Mouse (Mus musculus): Measurements from ENCODE around the gene Gsap. TPM values are rescaled to one million over a fixed set of nuclear protein-coding genes. Genes with fewer than 3 reads are reported as not detected.

Gene Gsap
- polyA plus RNA-seq, 1 experiment from 2014 or later, result 1.4 TPM

DNA sequence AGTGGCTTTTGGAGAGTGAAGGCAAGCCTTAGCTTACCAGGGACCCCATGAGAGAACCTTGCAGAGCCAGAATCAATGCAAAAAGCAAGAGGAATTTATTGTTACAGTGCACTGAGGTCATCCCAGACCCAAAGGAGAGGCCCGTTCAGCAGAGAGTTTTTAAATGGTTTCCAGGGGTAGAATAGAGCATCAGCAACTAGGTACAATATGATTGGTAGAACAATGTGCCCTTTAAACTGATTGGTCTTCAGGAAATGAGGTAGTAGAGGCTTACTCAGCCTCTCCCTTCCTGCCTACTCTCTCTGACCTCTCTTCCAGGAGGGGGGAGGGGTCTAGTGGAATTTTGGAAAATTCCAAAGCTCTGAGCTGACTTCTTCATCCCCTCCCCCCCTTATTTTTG, 59.2 kb downstream of the Gsap start:
- Histone ChIP-seq H3K36me3 (ENCODE audit: control insufficient read depth, insufficient read depth, low read length) (no peaks in the 10 kb centered on the region), H3K4me2 (replicated peaks; ENCODE audit: low read depth) (no peak overlapping the region), H3K27me3 (ENCODE audit: control insufficient read depth, insufficient read depth, low read length) (no peaks in the 10 kb centered on the region), H3K4me1 (replicated peaks; ENCODE audit: control insufficient read depth, insufficient read depth) (no peaks in the 10 kb centered on the region), H3K27ac (replicated peaks) (no peak overlapping the region), H3K9me3 (ENCODE audit: control insufficient read depth, low read length) (no peaks in the 10 kb centered on the region), H3K4me3 (ENCODE audit: low read depth, low read length) (no peak overlapping the region), H3K9ac (ENCODE audit: low read length) (no peak overlapping the region)
- DNase-seq (ENCODE audit: low spot score) (no peak), ATAC-seq (ENCODE audit: low FRiP score, low TSS enrichment) (no peak)
- no peak for TF ChIP-seq EP300 (optimal IDR thresholded peaks at IDR 0.05)
- no peak for TF ChIP-seq CTCF (IDR thresholded peaks at IDR 0.05; ENCODE audit: low read depth)
- WGBS, result 84% methylated on average over 1 of the region's 1 CpGs

DNA sequence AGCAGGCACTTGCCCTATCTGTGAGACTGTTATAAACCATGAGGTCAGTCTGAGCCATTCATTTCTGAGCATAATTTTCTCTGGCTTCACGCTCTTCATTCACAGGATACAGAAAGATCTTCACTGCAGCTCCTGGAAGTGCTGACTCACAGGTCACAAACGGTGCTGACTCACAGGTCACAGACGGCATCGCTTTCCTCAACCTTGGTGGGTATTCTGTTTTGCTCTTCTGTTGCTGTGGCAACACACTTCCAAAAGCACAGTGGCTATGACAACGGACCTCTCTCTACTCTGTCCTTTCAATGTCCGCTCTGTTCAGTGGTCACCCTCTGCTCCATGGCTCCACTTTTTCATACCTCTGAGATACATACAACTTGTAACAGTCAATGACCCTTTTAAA, 60.7 kb downstream of the Gsap start:
- Histone ChIP-seq H3K9ac (ENCODE audit: low read length) (no peak overlapping the region), H3K4me2 (replicated peaks; ENCODE audit: low read depth) (no peak overlapping the region), H3K4me3 (ENCODE audit: low read depth, low read length) (no peak overlapping the region), H3K36me3 (ENCODE audit: control insufficient read depth, insufficient read depth, low read length) (no peaks in the 10 kb centered on the region), H3K27me3 (ENCODE audit: control insufficient read depth, insufficient read depth, low read length) (no peaks in the 10 kb centered on the region), H3K27ac (replicated peaks) (no peak overlapping the region), H3K4me1 (replicated peaks; ENCODE audit: control insufficient read depth, insufficient read depth) (no peaks in the 10 kb centered on the region), H3K9me3 (ENCODE audit: control insufficient read depth, low read length) (no peaks in the 10 kb centered on the region)
- no peak for ATAC-seq (ENCODE audit: low FRiP score, low TSS enrichment)
- DNase-seq (ENCODE audit: low spot score), result no peak
- TF ChIP-seq EP300 (optimal IDR thresholded peaks at IDR 0.05) (no peak), CTCF (IDR thresholded peaks at IDR 0.05; ENCODE audit: low read depth) (no peak)
- WGBS, result 84% methylated on average over 6 of the region's 6 CpGs

- H3K27ac ChIP-seq (replicated peaks), result no peak overlapping the region
- no peak overlapping the region for H3K4me3 ChIP-seq (ENCODE audit: low read depth, low read length)
- no peaks in the 10 kb centered on the region for H3K27me3 ChIP-seq (ENCODE audit: control insufficient read depth, insufficient read depth, low read length)
- ATAC-seq (ENCODE audit: low FRiP score, low TSS enrichment) (no peak), DNase-seq (ENCODE audit: low spot score) (no peak)
- no peaks in the 10 kb centered on the region for H3K4me1 ChIP-seq (replicated peaks; ENCODE audit: control insufficient read depth, insufficient read depth)
- 50% methylated on average over 2 of the region's 2 CpGs for WGBS
- H3K36me3 ChIP-seq (ENCODE audit: control insufficient read depth, insufficient read depth, low read length), result no peaks in the 10 kb centered on the region
- H3K4me2 ChIP-seq (replicated peaks; ENCODE audit: low read depth), result no peak overlapping the region
- H3K9ac ChIP-seq (ENCODE audit: low read length), result no peak overlapping the region
- H3K9me3 ChIP-seq (ENCODE audit: control insufficient read depth, low read length), result no peaks in the 10 kb centered on the region
- TF ChIP-seq CTCF (IDR thresholded peaks at IDR 0.05; ENCODE audit: low read depth), result no peak
- TF ChIP-seq EP300 (optimal IDR thresholded peaks at IDR 0.05), result no peak
Observed at GRCm38 (mm10) chr5:21247916-21248315, 61.9 kb downstream of the Gsap start.

DNA sequence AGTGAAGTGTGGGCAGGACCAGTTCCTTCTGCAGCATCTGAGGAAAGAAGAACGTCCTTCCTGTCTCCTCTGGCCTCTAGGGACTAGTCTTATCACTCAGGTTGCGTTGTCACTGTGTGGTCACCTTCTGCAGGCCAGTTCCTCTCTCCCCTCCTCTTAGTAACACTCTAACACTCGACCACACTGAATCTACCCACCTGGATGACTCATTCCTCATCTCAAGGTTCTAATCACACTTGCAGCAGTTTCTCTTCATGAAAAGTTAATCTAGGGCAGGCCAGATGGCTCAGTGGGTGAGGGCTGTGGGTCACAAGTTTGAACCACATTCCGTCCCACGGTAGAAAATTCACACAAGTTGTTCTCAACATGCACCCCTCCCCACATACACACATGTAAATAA, 62.8 kb downstream of the Gsap start:
- ATAC-seq (ENCODE audit: low FRiP score, low TSS enrichment) (no peak), DNase-seq (ENCODE audit: low spot score) (no peak)
- Histone ChIP-seq H3K4me1 (replicated peaks; ENCODE audit: control insufficient read depth, insufficient read depth) (no peaks in the 10 kb centered on the region), H3K9ac (ENCODE audit: low read length) (no peak overlapping the region), H3K27ac (replicated peaks) (no peak overlapping the region), H3K9me3 (ENCODE audit: control insufficient read depth, low read length) (no peaks in the 10 kb centered on the region), H3K4me2 (replicated peaks; ENCODE audit: low read depth) (no peak overlapping the region), H3K27me3 (ENCODE audit: control insufficient read depth, insufficient read depth, low read length) (no peaks in the 10 kb centered on the region), H3K36me3 (ENCODE audit: control insufficient read depth, insufficient read depth, low read length) (no peaks in the 10 kb centered on the region), H3K4me3 (ENCODE audit: low read depth, low read length) (no peak overlapping the region)
- TF ChIP-seq CTCF (IDR thresholded peaks at IDR 0.05; ENCODE audit: low read depth) (no peak), EP300 (optimal IDR thresholded peaks at IDR 0.05) (no peak)
- 56% methylated on average over 5 of the region's 5 CpGs for WGBS

- ATAC-seq (ENCODE audit: low FRiP score, low TSS enrichment), result no peak
- H3K9me3 ChIP-seq (ENCODE audit: control insufficient read depth, low read length), result no peaks in the 10 kb centered on the region
- no peaks in the 10 kb centered on the region for H3K4me1 ChIP-seq (replicated peaks; ENCODE audit: control insufficient read depth, insufficient read depth)
- no peak overlapping the region for H3K4me3 ChIP-seq (ENCODE audit: low read depth, low read length)
- TF ChIP-seq CTCF (IDR thresholded peaks at IDR 0.05; ENCODE audit: low read depth) (no peak), EP300 (optimal IDR thresholded peaks at IDR 0.05) (no peak)
- no peaks in the 10 kb centered on the region for H3K27me3 ChIP-seq (ENCODE audit: control insufficient read depth, insufficient read depth, low read length)
- WGBS, result 90% methylated on average over 12 of the region's 12 CpGs
- no peak for DNase-seq (ENCODE audit: low spot score)
- no peaks in the 10 kb centered on the region for H3K36me3 ChIP-seq (ENCODE audit: control insufficient read depth, insufficient read depth, low read length)
- H3K9ac ChIP-seq (ENCODE audit: low read length), result no peak overlapping the region
- H3K4me2 ChIP-seq (replicated peaks; ENCODE audit: low read depth), result no peak overlapping the region
- no peak overlapping the region for H3K27ac ChIP-seq (replicated peaks)
Observed at GRCm38 (mm10) chr5:21254731-21255525, 68.9 kb downstream of the Gsap start.

- Histone ChIP-seq H3K4me3 (ENCODE audit: low read depth, low read length) (no peak overlapping the region), H3K9ac (ENCODE audit: low read length) (no peak overlapping the region), H3K36me3 (ENCODE audit: control insufficient read depth, insufficient read depth, low read length) (no peaks in the 10 kb centered on the region), H3K9me3 (ENCODE audit: control insufficient read depth, low read length) (no peaks in the 10 kb centered on the region), H3K4me2 (replicated peaks; ENCODE audit: low read depth) (no peak overlapping the region), H3K27me3 (ENCODE audit: control insufficient read depth, insufficient read depth, low read length) (no peaks in the 10 kb centered on the region), H3K4me1 (replicated peaks; ENCODE audit: control insufficient read depth, insufficient read depth) (no peaks in the 10 kb centered on the region), H3K27ac (replicated peaks) (no peak overlapping the region)
- ATAC-seq (ENCODE audit: low FRiP score, low TSS enrichment), result no peak
- no peak for TF ChIP-seq CTCF (IDR thresholded peaks at IDR 0.05; ENCODE audit: low read depth)
- no peak for TF ChIP-seq EP300 (optimal IDR thresholded peaks at IDR 0.05)
- WGBS, result 77% methylated on average over 5 of the region's 5 CpGs
- no peak for DNase-seq (ENCODE audit: low spot score)
Observed at GRCm38 (mm10) chr5:21255551-21256132, 69.6 kb downstream of the Gsap start.
